Mouse (Mus musculus) heart, postnatal 0 days (tissue): ENCODE results near the gene Lzts2.

ENCODE experiments used
- CTCF ChIP-seq: IDR thresholded peaks from 2 replicates; pipeline ENCODE4 v1.5.1; 2016; ENCODE audit warnings: antibody characterized with exemption, control low read depth, low read depth
- EP300 ChIP-seq: IDR thresholded peaks from 2 replicates; pipeline ENCODE4 v1.6.1; 2016; ENCODE audit warnings: antibody characterized with exemption, low read depth

GRCm38 (mm10) chr19:45026958-45027670 is 12.9 kb downstream of the Lzts2 start:
- no peak for TF ChIP-seq CTCF
- peak; percentile 74; the same call in 1 of the 2 replicates for TF ChIP-seq EP300
